Mouse (Mus musculus): ENCODE data around the gene Hjurp. TPM values are rescaled to one million over a fixed set of nuclear protein-coding genes. Genes with fewer than 3 reads are reported as not detected.

The Hjurp gene
- polyA plus RNA-seq, 1 experiment from 2014 or later = 189 TPM

DNA sequence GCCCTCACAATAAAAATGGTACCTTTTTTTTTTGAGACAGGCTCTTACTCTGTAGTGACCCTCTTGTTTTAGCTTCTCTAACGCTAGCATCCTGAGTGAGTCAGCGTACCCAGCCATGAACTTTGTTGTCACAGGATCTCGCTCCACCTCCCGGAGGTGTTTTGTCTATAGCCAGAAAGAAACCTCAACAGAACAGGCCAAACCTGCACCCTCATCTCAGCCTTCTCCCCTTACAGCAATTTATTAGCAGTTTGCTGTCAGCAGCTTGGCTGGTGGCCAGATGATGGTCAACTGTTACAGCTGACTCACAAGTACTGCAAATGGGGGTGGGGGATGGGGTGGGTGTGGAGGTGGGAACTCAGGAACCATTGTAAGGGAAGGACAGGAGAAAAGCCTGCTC lies 15.2 kb downstream of the Hjurp start:
- Histone ChIP-seq H3K9me3 (peaks cover 23% of the 10 kb centered on the region), H3K4me1 (no peaks in the 10 kb centered on the region), H3K36me3 (peaks cover 77% of the 10 kb centered on the region), H3K27me3 (no peaks in the 10 kb centered on the region), H3K4me2 (replicated peaks) (no peak overlapping the region), H3K27ac (replicated peaks) (no peak overlapping the region), H3K9ac (replicated peaks) (no peak overlapping the region), H3K4me3 (no peak overlapping the region)
- 87% methylated on average over 4 of the region's 4 CpGs for WGBS
- no peak for ATAC-seq (ENCODE audit: low FRiP score, low read depth)

DNA sequence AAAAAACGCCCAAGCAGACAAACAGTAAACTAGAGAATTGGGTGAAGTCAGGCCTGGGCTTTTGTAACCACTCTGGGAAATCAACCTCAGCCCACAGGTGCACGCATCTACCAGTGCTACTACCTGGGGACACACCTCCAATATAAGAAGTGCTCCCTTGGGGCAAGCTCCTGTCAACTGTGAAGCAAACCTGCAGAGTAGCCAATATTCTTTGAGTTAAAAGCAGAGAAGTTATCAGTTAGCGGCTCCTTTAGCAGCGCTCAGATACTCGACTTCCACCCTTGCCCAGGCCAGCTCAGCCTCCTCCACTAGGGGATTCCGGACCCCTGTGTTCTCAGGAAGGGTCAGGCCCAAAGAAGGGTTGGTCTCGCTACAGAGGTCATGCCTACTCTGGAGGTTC lies 15.7 kb downstream of the Hjurp start:
- Histone ChIP-seq H3K27me3 (no peaks in the 10 kb centered on the region), H3K4me2 (replicated peaks) (no peak overlapping the region), H3K27ac (replicated peaks) (no peak overlapping the region), H3K4me1 (no peaks in the 10 kb centered on the region), H3K9ac (replicated peaks) (no peak overlapping the region), H3K36me3 (peaks cover 71% of the 10 kb centered on the region), H3K4me3 (no peak overlapping the region), H3K9me3 (peaks cover 28% of the 10 kb centered on the region)
- ATAC-seq (ENCODE audit: low FRiP score, low read depth) = no peak
- WGBS = 87% methylated on average over 7 of the region's 7 CpGs

DNA sequence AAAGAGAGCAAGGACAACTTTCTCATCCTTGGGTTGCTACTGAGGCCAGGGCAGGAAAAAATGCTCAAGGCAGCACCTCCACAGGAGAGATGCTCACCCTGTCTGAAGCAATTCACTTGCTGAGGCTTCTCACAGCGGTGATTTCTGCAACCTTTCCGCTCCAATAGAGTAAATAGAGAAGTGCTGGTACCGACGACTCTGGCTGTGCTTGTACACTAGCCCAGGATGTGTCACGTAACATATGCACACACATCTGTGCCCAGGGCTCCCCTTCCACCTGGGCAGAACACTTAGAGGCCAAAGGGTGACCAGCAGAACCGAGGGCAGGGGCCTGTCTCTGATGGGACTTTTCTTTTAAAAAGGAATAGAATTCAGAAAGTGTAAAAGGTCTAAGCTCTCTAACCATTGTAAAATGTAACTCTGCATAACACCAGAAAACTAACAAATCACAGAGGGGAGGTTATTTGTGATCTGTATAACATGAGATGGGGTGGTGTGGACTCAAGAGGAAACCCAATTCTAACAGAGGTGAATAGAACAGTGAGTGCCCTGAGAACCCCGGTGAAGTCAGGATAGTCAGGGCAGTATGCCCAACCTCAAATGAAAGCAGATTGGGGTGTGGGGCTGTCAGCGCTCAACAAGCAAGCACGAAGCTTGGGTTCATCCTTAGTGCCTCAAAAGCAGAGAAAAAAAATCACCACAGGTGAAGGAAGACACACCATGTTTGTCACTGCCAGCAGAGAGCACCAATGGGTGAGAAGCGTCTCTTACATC lies 16.6 kb downstream of the Hjurp start:
- ATAC-seq (ENCODE audit: low FRiP score, low read depth) = no peak
- H3K9ac ChIP-seq (replicated peaks) = no peak overlapping the region
- no peak overlapping the region for H3K4me2 ChIP-seq (replicated peaks)
- WGBS = 84% methylated on average over 10 of the region's 10 CpGs
- H3K4me1 ChIP-seq = no peaks in the 10 kb centered on the region
- no peaks in the 10 kb centered on the region for H3K27me3 ChIP-seq
- H3K4me3 ChIP-seq = no peak overlapping the region
- no peak overlapping the region for H3K27ac ChIP-seq (replicated peaks)
- peaks cover 62% of the 10 kb centered on the region for H3K36me3 ChIP-seq
- H3K9me3 ChIP-seq = peaks cover 37% of the 10 kb centered on the region

DNA sequence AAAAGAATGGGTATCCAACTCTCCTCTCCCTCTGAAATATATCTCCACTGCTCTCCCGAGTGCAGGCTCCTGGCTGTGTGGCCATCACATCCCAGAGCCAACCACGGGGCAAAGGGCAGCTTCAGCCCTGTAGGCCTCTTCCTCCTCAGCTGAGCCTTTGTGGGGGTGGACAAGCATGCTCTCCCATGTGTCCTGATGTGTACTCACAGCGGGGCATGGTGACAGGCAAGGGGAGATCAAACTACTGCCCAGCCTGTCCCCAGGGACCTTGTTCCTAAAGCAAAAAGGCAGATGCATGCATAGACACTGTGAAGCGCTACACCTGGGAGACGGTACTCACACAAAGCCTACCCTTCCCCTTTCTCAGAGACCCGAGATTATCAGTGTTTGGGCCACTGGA lies 17.3 kb downstream of the Hjurp start:
- H3K4me3 ChIP-seq = no peak overlapping the region
- H3K9me3 ChIP-seq = peaks cover 44% of the 10 kb centered on the region
- WGBS = 82% methylated on average over 6 of the region's 6 CpGs
- ATAC-seq (ENCODE audit: low FRiP score, low read depth) = peak; percentile 14
- no peaks in the 10 kb centered on the region for H3K4me1 ChIP-seq
- no peak overlapping the region for H3K27ac ChIP-seq (replicated peaks)
- H3K36me3 ChIP-seq = peaks cover 55% of the 10 kb centered on the region
- H3K4me2 ChIP-seq (replicated peaks) = no peak overlapping the region
- no peak overlapping the region for H3K9ac ChIP-seq (replicated peaks)
- H3K27me3 ChIP-seq = no peaks in the 10 kb centered on the region

DNA sequence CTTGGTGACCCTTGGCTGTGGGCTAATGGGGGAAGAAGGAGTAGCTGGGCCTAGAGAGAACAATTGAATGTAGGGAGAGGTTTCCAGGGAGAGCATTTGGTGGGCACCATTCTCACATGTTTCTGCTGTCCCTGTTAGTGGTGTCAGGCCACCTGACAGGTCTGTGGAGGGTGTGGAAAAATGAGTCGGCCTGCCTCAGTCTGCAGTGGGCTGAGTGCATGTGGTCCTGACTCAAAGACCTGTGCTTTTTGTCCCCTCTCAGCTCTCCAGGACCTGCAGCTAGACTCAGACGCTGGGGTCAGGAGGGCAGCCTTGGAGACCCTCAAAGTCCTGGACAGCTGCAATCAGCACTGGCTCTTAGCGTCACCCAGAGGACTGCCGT lies 17.8 kb downstream of the Hjurp start:
- ATAC-seq (ENCODE audit: low FRiP score, low read depth) = peak; percentile 3; the same call in 1 of the 2 replicates
- 80% methylated on average over 4 of the region's 4 CpGs for WGBS

DNA sequence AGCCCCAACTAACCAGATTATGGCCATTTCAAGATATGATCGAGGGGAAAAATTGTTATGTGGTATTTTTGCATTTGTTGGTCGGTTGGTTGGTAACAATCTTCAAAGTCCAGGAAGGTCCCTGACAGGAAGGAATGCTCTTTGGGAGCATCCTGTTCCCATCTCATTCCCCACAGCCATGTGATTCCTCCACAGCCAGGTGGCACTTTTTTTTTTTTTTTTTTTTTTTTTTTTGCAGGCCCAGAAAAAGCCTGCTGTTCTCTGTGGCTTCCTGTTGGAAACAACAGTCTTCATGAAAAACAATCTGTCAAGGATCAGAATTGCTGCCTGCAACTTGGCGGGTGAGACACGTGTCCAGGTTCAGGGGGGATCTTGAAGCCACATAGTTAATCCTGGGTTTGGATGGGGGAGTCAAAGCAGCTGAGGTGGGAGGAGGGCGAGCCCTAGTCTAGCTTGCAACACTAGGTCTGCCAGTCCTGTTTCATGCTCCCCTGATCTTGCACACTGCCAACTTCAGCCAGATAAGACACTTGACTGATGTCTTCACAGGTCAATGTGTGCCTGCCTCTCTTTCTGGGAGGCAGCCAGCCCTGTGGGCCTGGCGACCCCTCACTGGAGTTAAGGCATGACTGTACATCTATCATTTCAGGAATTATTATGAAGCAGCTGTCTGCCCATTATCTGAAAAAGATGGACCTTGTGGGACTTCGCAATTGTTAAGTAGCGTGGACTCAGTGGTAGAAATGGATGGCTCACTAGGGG lies 18.4 kb downstream of the Hjurp start:
- H3K9ac ChIP-seq (replicated peaks) = no peak overlapping the region
- H3K4me3 ChIP-seq = no peak overlapping the region
- 80% methylated on average over 8 of the region's 8 CpGs for WGBS
- no peaks in the 10 kb centered on the region for H3K27me3 ChIP-seq
- H3K36me3 ChIP-seq = peaks cover 45% of the 10 kb centered on the region
- peaks cover 55% of the 10 kb centered on the region for H3K9me3 ChIP-seq
- 0 out of 2 replicates have a peak, but pooled peaks have one; percentile 3 for ATAC-seq (ENCODE audit: low FRiP score, low read depth)
- H3K4me2 ChIP-seq (replicated peaks) = no peak overlapping the region
- H3K4me1 ChIP-seq = no peaks in the 10 kb centered on the region
- no peak overlapping the region for H3K27ac ChIP-seq (replicated peaks)

More for the DNA sequence above, 17.8 kb downstream of the Hjurp start:
- Histone ChIP-seq H3K36me3 (peaks cover 51% of the 10 kb centered on the region), H3K4me2 (replicated peaks) (no peak overlapping the region), H3K9ac (replicated peaks) (no peak overlapping the region), H3K4me3 (no peak overlapping the region), H3K4me1 (no peaks in the 10 kb centered on the region), H3K27ac (replicated peaks) (no peak overlapping the region), H3K9me3 (peaks cover 49% of the 10 kb centered on the region), H3K27me3 (no peaks in the 10 kb centered on the region)

DNA sequence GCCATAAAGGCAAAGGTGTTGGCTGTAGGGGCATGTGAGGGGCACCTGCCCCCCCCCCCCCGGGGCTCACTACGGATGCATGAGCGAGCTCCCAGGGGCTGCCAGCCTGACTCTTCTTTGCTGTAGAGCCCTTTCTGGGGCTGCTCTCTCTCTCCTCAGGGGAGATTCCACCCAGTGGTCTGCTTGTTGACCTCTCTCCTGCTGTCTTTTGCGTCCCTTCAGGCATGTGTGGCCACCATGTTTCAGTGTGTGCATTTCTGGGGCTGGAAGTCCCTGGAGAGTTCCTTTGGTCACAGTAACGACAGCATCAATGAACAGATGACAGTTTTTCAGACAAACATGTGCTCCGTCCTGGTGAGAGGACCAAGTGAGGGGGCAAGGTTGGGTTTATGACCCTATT lies 19.1 kb downstream of the Hjurp start:
- 70% methylated on average over 6 of the region's 6 CpGs for WGBS

DNA sequence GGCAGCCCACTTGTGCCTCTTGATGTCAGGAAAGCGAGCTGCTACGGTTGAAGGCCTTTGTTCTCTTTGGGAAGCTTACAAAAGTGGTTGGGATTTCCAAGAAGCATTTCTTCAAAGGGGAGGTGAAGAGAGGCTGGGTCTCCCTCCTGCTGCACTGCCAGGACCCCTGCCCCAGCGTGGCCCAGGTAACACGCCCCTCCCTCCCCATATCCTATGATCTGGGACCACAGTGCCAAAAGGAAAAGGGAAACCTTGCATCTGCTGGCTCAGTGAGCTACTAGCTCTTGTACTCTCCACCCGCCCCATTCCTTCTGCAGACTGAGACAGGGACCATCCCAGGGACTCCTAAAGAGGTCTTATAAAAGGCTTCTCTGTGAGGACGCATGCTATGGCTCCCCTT lies 19.8 kb downstream of the Hjurp start:
- WGBS = 82% methylated on average over 6 of the region's 6 CpGs
- no peak overlapping the region for H3K27ac ChIP-seq (replicated peaks)

More for the DNA sequence above, 19.1 kb downstream of the Hjurp start:
- Histone ChIP-seq H3K4me2 (replicated peaks) (no peak overlapping the region), H3K27ac (replicated peaks) (no peak overlapping the region), H3K27me3 (no peaks in the 10 kb centered on the region), H3K4me1 (no peaks in the 10 kb centered on the region), H3K36me3 (peaks cover 38% of the 10 kb centered on the region), H3K9me3 (peaks cover 62% of the 10 kb centered on the region), H3K4me3 (no peak overlapping the region), H3K9ac (replicated peaks) (no peak overlapping the region)
- 0 out of 2 replicates have a peak, but pooled peaks have one; percentile 1 for ATAC-seq (ENCODE audit: low FRiP score, low read depth)

DNA sequence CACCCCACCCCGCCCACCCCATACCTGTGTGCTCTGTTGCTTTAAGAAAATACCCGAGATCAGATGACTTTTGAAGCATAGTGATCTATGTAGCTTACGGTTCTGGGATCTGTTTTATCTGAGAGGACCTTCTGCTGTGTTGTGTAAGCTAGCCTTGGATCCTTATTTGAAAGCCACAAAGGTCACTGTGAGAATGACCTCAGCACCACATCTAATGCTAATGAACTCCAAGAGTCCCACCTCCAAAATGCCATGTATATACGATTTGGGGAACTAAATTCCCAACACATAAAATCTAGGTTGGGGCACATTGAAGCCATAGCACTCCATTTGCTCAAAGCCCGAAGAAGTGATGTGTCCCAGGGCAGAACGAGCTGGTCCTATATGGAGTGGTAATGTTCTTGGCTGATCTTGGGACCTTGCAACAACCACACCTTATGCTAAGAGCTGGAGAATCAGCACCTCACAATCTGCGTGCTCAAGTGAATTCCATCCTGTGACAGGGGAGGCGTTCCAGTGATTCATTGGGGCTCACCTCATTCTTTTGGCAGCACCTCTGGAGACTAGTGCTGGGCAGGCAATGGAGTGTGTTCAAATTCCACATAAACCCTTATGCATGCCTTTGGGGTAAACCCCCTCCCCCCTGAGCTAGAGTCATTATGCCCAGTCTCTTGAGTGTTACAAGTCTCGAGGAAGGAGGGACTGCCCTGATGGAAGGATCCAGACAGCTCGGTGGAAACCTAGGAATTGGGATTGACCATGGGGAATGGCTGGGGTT lies 20.4 kb downstream of the Hjurp start:
- Histone ChIP-seq H3K27me3 (no peaks in the 10 kb centered on the region), H3K9ac (replicated peaks) (no peak overlapping the region), H3K9me3 (peaks cover 74% of the 10 kb centered on the region), H3K27ac (replicated peaks) (no peak overlapping the region), H3K4me2 (replicated peaks) (no peak overlapping the region), H3K36me3 (peaks cover 26% of the 10 kb centered on the region), H3K4me1 (no peaks in the 10 kb centered on the region), H3K4me3 (no peak overlapping the region)
- ATAC-seq (ENCODE audit: low FRiP score, low read depth) = no peak
- WGBS = 80% methylated on average over 10 of the region's 10 CpGs

More for the DNA sequence above, 19.8 kb downstream of the Hjurp start:
- Histone ChIP-seq H3K27me3 (no peaks in the 10 kb centered on the region), H3K4me2 (replicated peaks) (no peak overlapping the region), H3K4me3 (no peak overlapping the region), H3K9me3 (peaks cover 68% of the 10 kb centered on the region), H3K36me3 (peaks cover 31% of the 10 kb centered on the region), H3K4me1 (no peaks in the 10 kb centered on the region), H3K9ac (replicated peaks) (no peak overlapping the region)
- ATAC-seq (ENCODE audit: low FRiP score, low read depth) = no peak

DNA sequence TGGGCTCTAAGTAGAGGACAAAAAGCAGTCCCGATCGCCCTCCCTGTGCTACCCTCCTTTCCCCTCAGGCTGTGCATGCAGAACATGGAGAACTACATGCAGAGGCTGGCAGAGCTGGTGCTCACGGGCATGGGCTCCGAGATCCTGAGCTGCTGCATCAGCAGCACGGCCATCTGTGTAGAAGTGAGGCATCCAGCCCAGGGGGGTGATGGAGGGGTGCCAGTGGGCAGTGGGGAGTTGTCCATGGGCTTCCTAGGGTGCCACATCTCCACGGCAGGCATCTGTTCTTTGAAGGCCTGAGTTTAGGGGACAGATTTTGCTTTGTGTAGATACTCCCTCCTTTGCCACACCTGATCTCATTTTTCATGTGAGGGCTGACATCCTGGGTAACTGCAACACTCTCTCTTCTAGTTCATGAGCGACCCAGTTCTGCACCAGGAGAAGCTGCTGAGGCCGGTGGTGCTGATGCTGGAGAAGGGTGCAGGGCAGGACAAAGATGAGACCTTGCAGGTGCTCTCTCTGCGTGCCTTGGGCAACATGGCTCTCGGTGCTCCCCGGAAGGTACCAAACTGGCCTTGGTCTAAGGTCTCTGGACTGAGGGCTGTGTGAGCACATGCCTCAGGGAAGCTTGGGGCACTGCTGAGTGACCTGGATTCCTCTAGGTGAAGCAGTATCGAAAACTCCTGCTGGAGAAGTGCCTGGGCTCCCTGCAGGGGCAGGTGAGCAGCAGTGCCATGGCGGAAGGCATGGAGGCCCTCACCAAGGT lies 21.3 kb downstream of the Hjurp start:
- peaks cover 80% of the 10 kb centered on the region for H3K9me3 ChIP-seq
- 79% methylated on average over 13 of the region's 13 CpGs for WGBS
- H3K36me3 ChIP-seq = peaks cover 17% of the 10 kb centered on the region
- H3K4me2 ChIP-seq (replicated peaks) = no peak overlapping the region
- no peak overlapping the region for H3K4me3 ChIP-seq
- H3K9ac ChIP-seq (replicated peaks) = no peak overlapping the region
- H3K27ac ChIP-seq (replicated peaks) = no peak overlapping the region
- H3K27me3 ChIP-seq = no peaks in the 10 kb centered on the region
- no peak for ATAC-seq (ENCODE audit: low FRiP score, low read depth)
- no peaks in the 10 kb centered on the region for H3K4me1 ChIP-seq

DNA sequence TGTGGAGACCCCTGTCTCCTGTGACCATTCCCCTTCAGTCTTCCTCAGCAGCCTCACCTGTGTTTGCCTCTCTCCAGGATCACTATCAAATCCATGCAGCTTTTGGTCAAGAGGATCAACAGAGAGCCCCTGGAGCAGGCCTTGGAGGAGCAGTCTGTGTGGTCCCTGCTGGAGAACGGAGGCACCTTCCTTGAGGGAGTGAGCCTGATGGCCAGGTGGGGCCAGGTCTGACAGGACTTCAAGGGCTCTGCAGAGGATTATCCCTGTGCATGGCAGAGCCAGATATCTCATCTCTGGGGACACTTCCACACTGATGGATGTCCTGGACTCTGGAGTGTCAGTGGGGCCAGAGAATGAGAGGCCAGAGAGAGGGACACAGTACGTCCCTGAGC lies 22.0 kb downstream of the Hjurp start:
- no peak overlapping the region for H3K4me2 ChIP-seq (replicated peaks)
- peaks cover 10% of the 10 kb centered on the region for H3K36me3 ChIP-seq
- H3K27me3 ChIP-seq = no peaks in the 10 kb centered on the region
- no peak overlapping the region for H3K27ac ChIP-seq (replicated peaks)
- peaks cover 88% of the 10 kb centered on the region for H3K9me3 ChIP-seq
- H3K9ac ChIP-seq (replicated peaks) = no peak overlapping the region
- no peaks in the 10 kb centered on the region for H3K4me1 ChIP-seq
- WGBS = 54% methylated on average over 2 of the region's 2 CpGs
- H3K4me3 ChIP-seq = no peak overlapping the region
- no peak for ATAC-seq (ENCODE audit: low FRiP score, low read depth)

All from midbrain, embryonic 12.5 days (tissue).